Mouse (Mus musculus): ENCODE results near the gene Traf3ip3.

DNA sequence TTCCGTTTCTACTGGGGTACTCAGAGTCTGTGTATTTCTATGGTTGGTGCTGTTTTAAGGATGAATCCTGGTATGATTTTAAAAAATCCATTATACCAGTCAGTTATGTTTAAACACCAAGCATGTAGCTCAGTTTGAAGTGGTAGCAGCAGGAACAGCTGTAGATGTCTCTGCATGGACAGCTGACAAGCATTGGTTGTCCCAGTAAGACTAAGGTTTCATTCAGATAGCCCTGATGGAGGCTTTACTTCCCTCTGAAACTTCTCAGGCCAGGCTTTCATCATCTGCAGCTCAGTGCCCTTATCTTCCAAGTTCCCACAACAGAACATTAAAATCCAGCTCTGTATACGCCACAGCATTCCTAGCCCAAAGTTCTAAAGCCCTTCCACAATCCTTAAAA is 31.2 kb upstream of the Traf3ip3 start:
- no peak for TF ChIP-seq POLR2A (IDR thresholded peaks at IDR 0.05; ENCODE audit: insufficient read length, low read depth)
- TF ChIP-seq TCF12 (IDR thresholded peaks at IDR 0.05; ENCODE audit: insufficient read depth, poor library complexity, severe bottlenecking): peak; percentile 72
- TF ChIP-seq E2F4 (IDR thresholded peaks at IDR 0.05; ENCODE audit: insufficient read depth): no peak
- TF ChIP-seq MAX (IDR thresholded peaks at IDR 0.05; ENCODE audit: low read depth): no peak

Measured in myocyte (in vitro differentiated cells).